Mouse (Mus musculus): ENCODE data around the gene Tmem80.

The Tmem80 gene

DNA sequence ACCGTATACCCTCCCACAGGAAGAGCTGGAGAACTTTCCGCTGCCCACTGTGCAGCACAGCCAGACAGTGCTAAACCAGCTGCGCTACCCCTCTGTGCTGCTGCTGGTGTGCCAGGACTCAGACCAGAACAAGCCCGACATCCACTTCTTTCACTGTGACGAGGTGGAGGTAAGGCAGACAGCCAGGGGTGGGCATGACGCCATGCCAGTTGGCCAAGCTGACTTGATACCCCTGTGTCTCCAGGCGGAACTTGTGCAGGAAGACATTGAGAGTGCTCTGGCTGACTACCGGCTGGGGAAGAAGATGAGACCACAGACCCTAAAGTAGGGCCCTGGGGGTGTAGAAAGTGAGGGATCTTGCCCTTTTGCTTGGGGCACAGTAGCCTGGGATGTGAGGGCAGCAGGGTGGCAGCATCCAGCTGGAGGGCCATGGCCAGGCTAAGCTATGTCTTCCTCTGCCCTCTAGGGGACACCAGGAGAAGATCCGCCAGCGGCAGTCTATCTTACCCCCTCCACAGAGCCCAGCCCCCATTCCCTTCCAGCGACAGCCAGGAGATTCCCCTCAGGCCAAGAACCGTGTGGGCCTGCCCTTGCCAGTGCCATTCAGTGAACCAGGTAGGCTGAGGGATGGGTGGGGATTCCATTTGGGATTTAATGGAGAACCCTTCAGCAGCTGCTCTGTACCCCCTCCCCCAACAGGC lies 28.2 kb downstream of the Tmem80 start:
- no peak for DNase-seq (ENCODE audit: extremely low spot score, low read depth, low spot score)

DNA sequence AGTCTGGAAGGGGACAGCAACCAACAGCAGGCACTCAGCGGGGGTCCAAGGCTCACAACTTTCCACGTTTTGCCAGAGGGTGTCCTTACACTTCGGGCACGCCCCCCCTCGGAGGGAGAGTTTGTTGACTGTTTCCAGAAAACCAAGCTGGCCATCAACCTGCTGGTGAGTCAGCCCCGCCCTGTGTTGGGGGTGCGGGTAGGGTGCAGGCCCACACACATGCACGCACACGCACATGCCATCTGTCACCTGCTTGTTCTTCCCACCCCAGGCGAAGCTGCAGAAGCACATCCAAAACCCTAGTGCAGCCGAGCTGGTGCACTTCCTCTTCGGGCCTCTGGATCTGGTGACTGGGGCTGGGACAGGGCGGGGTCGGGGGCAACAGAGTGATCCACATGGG lies 29.4 kb downstream of the Tmem80 start:
- DNase-seq (ENCODE audit: extremely low spot score, low read depth, low spot score): no peak

DNA sequence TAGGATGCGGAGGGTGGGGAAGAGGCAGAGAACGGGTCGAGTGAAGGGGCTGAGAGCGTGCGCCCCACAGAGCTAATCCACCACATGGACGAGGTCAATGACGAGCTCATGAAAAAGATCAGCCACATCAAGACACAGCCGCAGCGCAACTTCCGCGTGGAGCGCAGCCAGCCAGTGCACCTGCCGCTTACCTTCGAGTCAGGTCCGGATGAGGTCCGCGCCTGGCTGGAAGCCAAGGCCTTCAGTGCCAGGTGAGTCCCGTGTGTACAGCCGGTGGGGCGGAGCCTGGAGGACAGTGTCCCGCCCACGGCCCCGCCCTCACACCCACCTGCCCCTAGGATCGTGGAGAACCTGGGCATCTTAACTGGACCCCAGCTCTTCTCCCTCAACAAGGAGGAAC lies 34.0 kb downstream of the Tmem80 start:
- no peak for DNase-seq (ENCODE audit: extremely low spot score, low read depth, low spot score)

DNA sequence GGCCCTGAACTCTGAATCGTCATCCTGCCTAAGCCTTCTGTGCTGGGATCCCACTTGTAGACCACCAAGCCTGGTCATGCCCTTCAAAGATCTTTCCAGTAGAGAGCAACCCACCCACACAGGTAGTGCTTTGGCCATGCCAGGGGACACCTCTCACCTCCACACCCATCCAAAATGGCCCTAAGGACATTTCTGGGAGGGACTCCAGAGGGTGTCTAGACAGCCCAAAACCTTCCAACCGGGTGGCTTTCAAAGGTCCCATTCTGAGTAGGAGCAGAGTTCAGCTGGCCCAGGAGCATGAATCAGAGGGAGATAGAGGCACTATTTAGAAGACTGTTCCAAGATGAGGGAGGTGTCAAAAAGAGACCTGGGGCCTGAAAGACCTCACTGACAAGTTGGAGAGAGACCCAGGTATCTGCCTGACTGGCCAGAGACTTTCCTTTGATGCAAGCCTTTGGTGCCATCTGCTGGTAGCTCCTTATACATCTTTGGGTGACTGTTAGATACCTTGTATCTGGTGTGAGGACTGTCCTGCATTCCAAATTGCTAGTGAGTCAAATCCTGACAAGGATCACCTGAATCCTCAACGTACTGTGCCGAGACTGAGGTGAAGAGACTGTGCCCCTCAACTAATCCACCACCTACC lies 35.7 kb downstream of the Tmem80 start:
- DNase-seq (ENCODE audit: extremely low spot score, low read depth, low spot score): peak; percentile 50

DNA sequence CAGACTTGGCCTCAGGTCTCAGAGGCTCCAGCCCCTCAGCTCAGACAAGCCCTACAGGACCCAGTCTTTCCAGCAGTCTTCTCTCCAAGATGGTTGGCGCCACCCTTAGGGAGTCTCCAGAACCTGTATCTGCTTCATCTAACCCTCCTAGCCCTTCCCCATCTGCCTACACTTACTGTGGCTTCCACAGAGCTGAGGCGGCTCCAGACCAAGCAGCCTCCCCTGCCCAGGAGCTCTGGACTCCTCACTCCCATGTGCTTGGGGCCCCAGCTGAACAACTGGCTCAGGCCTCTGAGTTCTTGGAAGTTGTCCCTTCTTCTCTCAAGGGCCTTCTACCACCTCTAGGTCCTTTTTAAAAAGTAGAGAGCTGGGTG lies 36.2 kb downstream of the Tmem80 start:
- no peak for DNase-seq (ENCODE audit: extremely low spot score, low read depth, low spot score)

DNA sequence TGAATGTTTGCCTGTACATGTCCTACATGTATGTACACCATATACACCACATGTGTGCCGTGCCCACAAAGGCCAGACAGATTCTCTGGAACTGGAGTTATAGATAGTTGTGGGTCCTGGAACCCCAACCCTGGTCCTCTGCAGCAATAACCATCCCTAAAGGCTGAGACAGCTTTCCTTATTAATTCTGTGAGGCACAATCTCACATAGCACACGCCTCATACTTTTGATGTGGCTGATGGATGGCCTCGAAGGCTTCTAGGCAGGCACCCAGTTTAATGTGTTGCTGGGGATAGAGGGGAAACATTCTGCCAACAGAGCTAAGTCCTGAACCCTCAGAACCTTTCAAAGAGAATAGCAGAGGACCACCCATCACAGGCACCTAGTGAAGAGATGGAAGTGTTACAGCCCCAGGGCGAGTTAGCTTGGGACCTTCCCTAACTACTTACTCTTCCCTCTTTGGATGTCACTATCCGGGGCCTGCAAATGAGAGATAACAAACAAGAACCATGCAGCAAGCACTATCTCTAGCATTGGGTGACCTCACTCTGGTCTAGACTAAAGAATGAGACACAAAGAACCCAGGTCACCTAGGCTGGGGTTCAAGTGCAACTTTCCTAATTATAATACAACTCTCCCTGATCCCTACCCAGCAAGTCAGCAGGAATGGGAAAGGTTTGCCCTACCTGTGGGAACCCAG lies 37.0 kb downstream of the Tmem80 start:
- no peak for DNase-seq (ENCODE audit: extremely low spot score, low read depth, low spot score)

DNA sequence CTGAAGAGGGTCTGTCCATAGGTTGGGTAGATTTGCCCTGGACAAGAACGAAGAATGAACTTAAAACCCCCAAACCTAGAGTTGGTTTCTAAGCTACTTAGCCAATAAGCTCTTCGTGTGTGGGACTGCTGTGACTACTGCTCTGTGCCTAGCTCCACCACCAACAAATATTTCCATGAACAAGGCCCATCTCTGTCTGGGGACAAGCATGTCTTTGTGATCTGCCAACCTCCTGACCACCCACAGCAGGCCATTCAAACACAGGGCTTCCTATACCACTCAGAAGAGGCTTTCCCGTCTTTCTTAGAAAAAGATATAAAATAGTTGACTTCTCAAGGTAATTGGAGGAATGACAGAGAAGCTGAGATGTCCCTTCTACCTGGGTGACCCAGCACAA lies 37.5 kb downstream of the Tmem80 start:
- no peak for DNase-seq (ENCODE audit: extremely low spot score, low read depth, low spot score)

DNA sequence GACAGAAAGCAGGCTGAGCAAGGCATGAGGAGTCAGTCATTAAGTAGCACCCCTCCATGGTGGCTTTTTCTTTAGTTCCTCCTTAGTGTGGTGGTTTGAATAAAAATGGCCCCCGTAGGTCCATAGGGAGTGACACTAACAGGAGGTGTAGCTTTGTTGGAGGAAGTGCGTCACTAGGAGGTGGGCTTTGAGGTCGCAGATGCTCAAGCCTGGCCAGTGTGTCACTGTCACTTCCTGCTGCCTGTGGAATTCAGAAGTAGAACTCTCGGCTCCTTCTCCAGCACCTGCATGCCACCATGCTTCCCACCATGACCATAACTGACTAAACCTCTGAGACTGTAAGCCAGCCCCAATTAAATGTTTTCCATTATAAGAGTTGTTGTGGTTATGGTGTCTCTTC lies 39.8 kb downstream of the Tmem80 start:
- DNase-seq (ENCODE audit: extremely low spot score, low read depth, low spot score): no peak

DNA sequence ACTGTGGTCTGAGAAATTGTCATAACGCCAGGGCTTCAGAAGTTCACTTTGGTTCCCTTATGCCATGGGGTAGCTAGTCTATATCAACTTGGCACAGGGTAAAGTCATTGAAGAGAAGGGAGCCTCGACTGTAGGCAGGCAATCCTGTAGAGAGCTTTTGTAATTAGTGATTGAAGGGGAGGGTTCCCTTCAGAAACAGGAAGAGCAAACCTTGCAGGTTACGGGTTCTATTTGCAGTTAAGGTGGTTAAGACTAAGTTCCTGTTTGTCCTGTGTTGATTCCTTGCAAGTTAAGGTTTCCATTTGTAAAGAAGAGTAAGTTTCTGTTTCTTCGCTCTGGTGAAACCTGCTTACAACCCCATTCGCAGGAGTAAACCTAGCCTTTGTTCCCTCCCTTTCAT lies 42.4 kb downstream of the Tmem80 start:
- no peak for DNase-seq (ENCODE audit: extremely low spot score, low read depth, low spot score)

DNA sequence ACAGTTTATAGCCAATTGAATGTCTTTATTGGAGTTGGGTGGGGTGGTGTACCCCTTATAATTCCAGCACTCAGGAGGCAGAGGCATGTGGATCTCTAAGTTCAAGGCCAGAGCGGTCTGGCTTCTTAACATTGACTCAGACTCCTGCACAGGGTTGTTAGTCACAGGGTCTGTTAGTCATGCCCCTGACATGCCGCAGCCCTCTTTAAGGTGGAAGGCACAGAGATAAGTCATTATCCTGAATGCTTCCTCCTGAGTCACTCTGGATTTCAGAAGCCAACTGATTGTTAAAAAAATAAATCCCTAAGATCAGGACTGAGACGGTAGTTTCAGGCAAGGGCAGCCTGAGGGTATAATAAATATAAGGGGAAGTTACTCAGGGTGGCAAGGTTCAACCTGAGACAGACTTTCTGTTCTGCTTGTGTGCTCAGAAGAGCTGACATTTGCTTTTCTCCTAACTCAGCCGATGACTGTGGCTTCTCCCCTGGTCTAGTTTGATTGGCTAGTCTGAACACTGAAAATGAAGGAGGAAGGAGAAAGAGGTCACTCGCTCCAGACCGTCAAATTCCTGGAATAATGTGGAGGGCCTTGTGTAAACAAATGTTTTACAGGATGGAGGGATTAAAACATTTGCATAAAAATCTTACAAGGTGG lies 44.5 kb downstream of the Tmem80 start:
- DNase-seq (ENCODE audit: extremely low spot score, low read depth, low spot score): no peak

DNA sequence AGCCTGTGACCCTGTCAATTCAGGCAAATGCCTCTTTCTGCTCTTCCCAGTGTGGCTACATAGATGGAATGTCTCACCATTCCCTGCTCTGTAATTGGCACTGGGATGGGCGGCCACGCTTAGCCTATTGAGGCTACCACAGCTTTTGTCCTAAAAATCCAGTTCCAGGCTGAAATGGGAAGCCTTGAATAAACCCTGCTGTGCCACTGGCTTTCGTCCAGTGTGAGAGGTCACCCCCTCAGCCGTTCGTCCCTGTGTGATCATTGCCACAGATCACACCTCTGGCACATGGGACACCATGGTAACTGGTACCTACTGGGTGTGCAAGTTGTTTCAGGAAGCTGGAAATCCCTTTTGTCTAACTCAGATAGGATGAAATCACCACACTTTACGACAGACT lies 46.1 kb downstream of the Tmem80 start:
- no peak for DNase-seq (ENCODE audit: extremely low spot score, low read depth, low spot score)

DNA sequence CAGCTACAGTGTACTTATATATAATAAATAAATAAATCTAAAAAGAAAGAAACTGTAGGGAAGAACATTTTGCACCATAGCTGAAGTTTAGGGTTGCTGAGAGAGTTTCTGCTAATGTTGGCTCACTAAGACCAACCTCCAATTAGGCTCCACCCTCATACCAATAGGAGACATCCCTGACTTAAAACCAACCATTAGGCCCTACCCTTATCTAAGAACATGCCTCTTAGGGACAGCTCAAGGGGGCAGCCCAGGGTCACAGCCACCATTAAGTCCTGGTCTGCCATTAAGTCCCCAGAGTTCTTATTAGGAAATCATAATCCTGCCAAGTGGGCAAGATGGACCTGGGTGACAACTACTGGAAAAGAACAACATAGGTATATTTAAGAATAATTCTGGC lies 46.9 kb downstream of the Tmem80 start:
- DNase-seq (ENCODE audit: extremely low spot score, low read depth, low spot score): no peak

DNA sequence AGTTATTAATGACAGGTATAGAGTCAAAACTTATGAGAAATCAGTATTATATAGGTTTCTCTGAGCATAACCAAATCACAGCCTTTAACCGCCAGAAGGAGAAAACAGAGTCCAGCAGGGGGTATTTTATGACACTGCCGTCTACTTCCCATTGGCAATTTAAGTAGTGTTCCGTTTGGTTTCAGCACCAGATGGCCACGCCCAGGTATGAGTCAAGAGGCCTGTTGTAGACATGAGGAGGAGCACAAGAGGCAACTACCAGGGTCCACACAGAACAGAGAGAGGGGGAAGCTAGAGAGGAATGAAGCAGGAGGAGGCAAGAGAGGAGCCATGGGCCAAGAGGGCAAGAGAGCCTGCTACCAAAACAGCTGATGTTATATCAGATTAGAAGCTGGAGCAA lies 52.0 kb downstream of the Tmem80 start:
- DNase-seq (ENCODE audit: extremely low spot score, low read depth, low spot score): no peak

DNA sequence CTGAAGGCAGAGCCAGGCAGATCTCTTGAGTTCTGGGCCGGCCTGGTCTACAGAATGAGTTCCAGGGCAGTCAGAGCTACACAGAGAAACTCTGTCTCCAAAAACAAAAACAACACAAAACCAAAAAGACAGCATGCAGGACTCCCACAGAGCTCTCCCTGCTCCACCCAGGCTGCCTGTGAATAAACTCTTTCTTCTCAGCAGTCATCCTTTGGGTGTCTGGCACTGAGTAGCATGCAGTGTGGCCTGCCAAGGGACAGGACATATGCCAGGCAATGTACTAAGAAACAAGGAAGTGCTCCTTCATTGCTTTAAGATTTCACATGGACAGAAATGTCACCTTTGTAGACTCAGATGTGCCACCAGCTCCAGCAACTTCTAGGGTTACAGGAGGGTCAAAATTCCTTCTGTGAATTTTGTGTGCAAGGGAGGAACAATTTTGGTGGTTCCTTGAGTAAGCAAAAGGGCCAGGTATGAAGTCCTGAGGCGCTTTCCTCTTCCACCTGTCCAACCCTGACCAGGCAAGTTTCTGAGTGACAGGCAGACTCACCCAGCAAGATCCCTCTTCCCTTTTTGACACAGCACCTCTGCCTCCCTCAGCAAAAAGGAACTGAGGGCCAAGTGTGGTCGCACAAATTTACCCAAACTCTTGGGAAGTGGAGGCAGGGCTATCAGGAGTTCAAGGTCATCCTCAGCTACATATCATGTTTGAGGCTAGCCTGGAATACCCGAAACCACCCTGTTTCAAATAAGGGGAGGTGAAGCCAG lies 53.7 kb downstream of the Tmem80 start:
- no peak for DNase-seq (ENCODE audit: extremely low spot score, low read depth, low spot score)

All from hindlimb bud, embryonic 11.5 days (tissue).